ENCODE assay signal across 9 mouse cellular contexts in the genomic region with DNA sequence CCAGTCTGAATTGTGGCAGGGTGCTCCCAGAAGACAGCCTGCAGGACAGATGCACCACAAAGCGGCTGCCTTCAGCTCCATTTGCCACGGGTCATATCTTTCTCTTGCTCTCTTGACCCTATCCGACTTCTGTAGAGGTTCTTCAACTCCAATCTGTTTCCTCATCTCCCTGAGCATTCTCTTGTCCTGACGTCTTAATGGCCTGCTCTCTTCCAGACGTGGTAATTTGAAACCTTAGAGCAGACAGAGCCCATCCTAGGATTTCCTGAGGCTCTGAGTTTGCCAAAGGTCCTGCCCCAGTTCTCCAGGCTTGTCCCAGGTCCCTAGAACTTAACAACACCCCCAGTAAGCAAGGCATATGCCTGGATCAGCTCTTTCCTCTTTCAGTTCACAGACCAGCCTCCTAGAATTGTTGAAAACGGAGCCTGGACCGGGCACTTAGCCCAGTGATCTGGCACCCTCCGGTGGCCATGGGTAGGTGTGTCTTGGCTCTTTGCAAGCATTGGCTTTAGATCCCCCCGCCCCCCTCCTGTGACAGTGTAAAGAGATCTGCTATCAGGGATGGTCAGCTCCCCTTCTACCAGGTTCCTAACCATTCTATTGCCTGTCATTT. TPM values are rescaled to one million over a fixed set of nuclear protein-coding genes. Genes with fewer than 3 reads are reported as not detected.
DNase-seq lines count a peak whose midpoint lies in the region; ATAC-seq and TF ChIP-seq lines count a peak whose summit lies in the region.
"Had no signal": no experiment of that assay in that cellular context is flagged by ENCODE, and none has a peak within 500 bp of the region (broad histone marks: within the 10 kb centered on the region; RNA-seq: fewer than 3 reads in every experiment).

No protein-coding gene starts in this region.

- peak overlapping the region; percentile 23; the same call in 1 of the 2 replicates for H3K4me2 ChIP-seq in kidney, embryonic 14.5 days (replicated peaks; ENCODE audit: low read depth, low read length)
- H3K4me2 ChIP-seq in lung, embryonic 14.5 days = peak overlapping the region; percentile 41; the same call in 1 of the 2 replicates
- H3K4me2 ChIP-seq: limb, embryonic 15.5 days had no signal

- TF ChIP-seq CTCF in lung, embryonic 14.5 days (IDR thresholded peaks at IDR 0.05; ENCODE audit: low read depth) = peak; percentile 53

- no peak overlapping the region for H3K27ac ChIP-seq in kidney, embryonic 14.5 days (ENCODE audit: low read depth, low read length)
- no peak overlapping the region for H3K27ac ChIP-seq in lung, embryonic 14.5 days (ENCODE audit: low read depth)
- H3K27ac ChIP-seq: limb, embryonic 15.5 days had no signal

- ATAC-seq in granulocyte monocyte progenitor cell, adult 5-6 weeks (replicated peaks; ENCODE audit: poor library complexity, severe bottlenecking) = peak; percentile 79
- peak; percentile 76 for ATAC-seq in kidney, embryonic 14.5 days (ENCODE audit: low FRiP score, low TSS enrichment)
- peak; percentile 52; the same call in 1 of the 2 replicates for ATAC-seq in lung, embryonic 14.5 days (ENCODE audit: insufficient read depth)
- ATAC-seq in inflammation-experienced regulatory T-cells, adult 6 months = no peak

- 3% methylated on average over 9 of the region's 9 CpGs for WGBS in kidney, embryonic 14.5 days
- 4% methylated on average over 9 of the region's 9 CpGs for WGBS in lung, embryonic 14.5 days

- H3K4me3 ChIP-seq in kidney, embryonic 14.5 days (ENCODE audit: low read length) = no peak overlapping the region
- no peak overlapping the region for H3K4me3 ChIP-seq in lung, embryonic 14.5 days (ENCODE audit: low read depth, low read length)
- H3K4me3 ChIP-seq: limb, embryonic 15.5 days had no signal

- H3K9me3 ChIP-seq in kidney, embryonic 14.5 days (ENCODE audit: control insufficient read depth, low read length) = no peaks in the 10 kb centered on the region
- no peaks in the 10 kb centered on the region for H3K9me3 ChIP-seq in lung, embryonic 14.5 days (ENCODE audit: low read depth, low read length)
- H3K9me3 ChIP-seq: limb, embryonic 15.5 days had no signal

- H3K9ac ChIP-seq in kidney, embryonic 14.5 days (ENCODE audit: low read depth, low read length) = no peak overlapping the region
- peak overlapping the region; percentile 35; the same call in 1 of the 2 replicates for H3K9ac ChIP-seq in lung, embryonic 14.5 days
- H3K9ac ChIP-seq: limb, embryonic 15.5 days had no signal

- H3K4me1 ChIP-seq in kidney, embryonic 14.5 days (ENCODE audit: control insufficient read depth, insufficient read depth, low read length) = peaks cover 8% of the 10 kb centered on the region; the same call in 1 of the 2 replicates
- peaks cover 5% of the 10 kb centered on the region; the same call in 1 of the 2 replicates for H3K4me1 ChIP-seq in lung, embryonic 14.5 days (ENCODE audit: insufficient read depth)

- no peaks in the 10 kb centered on the region for H3K27me3 ChIP-seq in kidney, embryonic 14.5 days (ENCODE audit: control insufficient read depth, insufficient read depth, low read length)
- H3K27me3 ChIP-seq in lung, embryonic 14.5 days (ENCODE audit: insufficient read depth, low read length) = no peaks in the 10 kb centered on the region
- H3K27me3 ChIP-seq: limb, embryonic 15.5 days had no signal

- peak; percentile 84 to 85 for DNase-seq in B cell, adult 2 months
- peak; percentile 88 for DNase-seq in Muller cell, postnatal 12 days (ENCODE audit: inconsistent ontology term)
- peak; percentile 70 to 81 for DNase-seq in cerebellum, postnatal 25 days
- peak; percentile 71 for DNase-seq in lung, embryonic 14.5 days
- DNase-seq in retina, postnatal 7 days (ENCODE audit: low read depth, low spot score) = peak; percentile 42

- no peaks in the 10 kb centered on the region for H3K36me3 ChIP-seq in kidney, embryonic 14.5 days (ENCODE audit: control insufficient read depth, insufficient read depth, low read length)
- no peaks in the 10 kb centered on the region for H3K36me3 ChIP-seq in lung, embryonic 14.5 days (ENCODE audit: insufficient read depth)
- H3K36me3 ChIP-seq: limb, embryonic 15.5 days had no signal

RNA-seq across cellular contexts. Expression of gene Med13, which starts 38.2 kb away (rescaled TPM):
- total RNA-seq in granulocyte monocyte progenitor cell, adult 5-6 weeks (2014; fragmentation: Nextera tagmentation) = 44.2 and 50.8 TPM in 2 replicates
- total RNA-seq in granulocyte monocyte progenitor cell, adult 5-6 weeks (2017) = 37.4 and 61.4 TPM in 2 replicates
- polyA plus RNA-seq in kidney, embryonic 14.5 days (2014; fragmentation: Nextera tagmentation; extraction: Ambion mirVana) = 14.3 and 14.9 TPM in 2 replicates
- 12.8 and 13.4 TPM in 2 replicates for polyA plus RNA-seq in lung, embryonic 14.5 days (2014; fragmentation: Nextera tagmentation; extraction: Ambion mirVana)
- polyA plus RNA-seq in inflammation-experienced regulatory T-cells, adult 6 months (2017; shearing (Covaris generic)) = 10 to 100 TPM; 11.0 to 16.1 (median 14.2) TPM
